Mouse (Mus musculus) myocyte (in vitro differentiated cells): ENCODE data around the gene Fto.

Experiments
- CEBPB ChIP-seq: IDR thresholded peaks from 2 replicates; pipeline ENCODE4 v1.6.1; 2011; ENCODE audit warnings: mild to moderate bottlenecking, moderate library complexity; ENCODE audit not compliant: poor library complexity, insufficient read depth, severe bottlenecking
- E2F4 ChIP-seq: IDR thresholded peaks from one replicate; pipeline ENCODE4 v1.6.1; 2011; ENCODE audit warnings: mild to moderate bottlenecking, control low read depth, moderate library complexity; ENCODE audit not compliant: insufficient read depth
- MAX ChIP-seq: IDR thresholded peaks from one replicate; pipeline ENCODE4 v1.6.1; 2011; ENCODE audit warnings: low read depth, mild to moderate bottlenecking, control low read depth
- MYOD1 ChIP-seq, 3 experiments: IDR thresholded peaks; one replicate each; pipeline ENCODE4 v1.6.1; 2011; ENCODE audit warnings: control low read depth in 2 of 3, low read depth in 2 of 3, mild to moderate bottlenecking in 2 of 3, moderate library complexity in 1 of 3; ENCODE audit not compliant: insufficient read length in 2 of 3, control insufficient read depth in 1 of 3
- MYOG ChIP-seq, 3 experiments: IDR thresholded peaks; one replicate each; pipeline ENCODE4 v1.6.1; 2011; ENCODE audit warnings: control low read depth in 2 of 3, low read depth in 2 of 3, mild to moderate bottlenecking in 2 of 3; ENCODE audit not compliant: insufficient read length in 2 of 3, control insufficient read depth in 1 of 3, insufficient read depth in 1 of 3
- POLR2A ChIP-seq: IDR thresholded peaks from one replicate; pipeline ENCODE4 v1.6.1; 2011; ENCODE audit warnings: low read depth, mild to moderate bottlenecking, control low read depth, moderate library complexity; ENCODE audit not compliant: insufficient read length
- POLR2AphosphoS2 ChIP-seq: IDR thresholded peaks from one replicate; pipeline ENCODE4 v1.6.1; 2011; ENCODE audit warnings: low read depth, control low read depth; ENCODE audit not compliant: insufficient read length
- REST ChIP-seq: IDR thresholded peaks from one replicate; pipeline ENCODE4 v1.6.1; 2011; ENCODE audit warnings: mild to moderate bottlenecking, control low read depth, moderate library complexity; ENCODE audit not compliant: insufficient read depth, insufficient read length
- SRF ChIP-seq: IDR thresholded peaks from one replicate; pipeline ENCODE4 v1.6.1; 2011; ENCODE audit warnings: low read depth; ENCODE audit not compliant: control insufficient read depth, insufficient read length
- TCF12 ChIP-seq: IDR thresholded peaks from one replicate; pipeline ENCODE4 v1.6.1; 2011; ENCODE audit warnings: mild to moderate bottlenecking, control low read depth; ENCODE audit not compliant: poor library complexity, insufficient read depth, severe bottlenecking
- TCF3 ChIP-seq: IDR thresholded peaks from one replicate; pipeline ENCODE4 v1.6.1; 2011; ENCODE audit warnings: low read depth, control low read depth; ENCODE audit not compliant: insufficient read length
- USF1 ChIP-seq: IDR thresholded peaks from one replicate; pipeline ENCODE4 v1.6.1; 2011; ENCODE audit warnings: low read depth, mild to moderate bottlenecking, control low read depth, moderate library complexity

DNA sequence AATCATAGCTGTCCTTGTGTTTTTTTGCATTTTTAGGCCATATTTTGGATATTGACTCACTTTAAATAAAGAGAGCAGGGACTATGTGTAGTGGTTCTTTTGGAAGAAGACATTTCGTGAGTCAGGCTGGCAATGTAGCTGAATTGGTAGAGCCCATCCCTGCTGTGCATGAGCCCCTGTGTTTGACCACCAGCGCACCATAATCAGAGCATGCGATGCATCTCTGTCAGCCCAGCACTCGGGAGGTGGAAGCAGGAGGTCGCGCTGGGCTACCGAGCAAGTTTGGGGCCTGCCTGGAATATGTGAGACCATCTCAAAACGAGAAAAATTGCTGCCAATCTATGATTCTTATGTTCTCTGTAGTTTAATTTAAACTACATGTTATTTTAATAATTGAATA, 156.1 kb downstream of the Fto start:
- TF ChIP-seq CEBPB = no peak
- no peak for TF ChIP-seq POLR2A
- no peak for TF ChIP-seq TCF12
- no peak for TF ChIP-seq USF1
- TF ChIP-seq MAX = no peak
- TF ChIP-seq POLR2AphosphoS2 = no peak
- no peak for TF ChIP-seq TCF3
- TF ChIP-seq SRF = no peak
- TF ChIP-seq E2F4 = no peak
- no peak for TF ChIP-seq REST
- TF ChIP-seq MYOD1 (IDR thresholded peaks at IDR 0.05; ENCODE audit: control insufficient read depth in 1 of 3, insufficient read length in 2 of 3, low read depth in 2 of 3) = no peak
- TF ChIP-seq MYOG (IDR thresholded peaks at IDR 0.05; ENCODE audit: control insufficient read depth in 1 of 3, insufficient read depth in 1 of 3, insufficient read length in 2 of 3, low read depth in 2 of 3) = no peak
